Mouse (Mus musculus): Measurements from ENCODE around the gene Rab11fip4. TPM values are rescaled to one million over a fixed set of nuclear protein-coding genes. Genes with fewer than 3 reads are reported as not detected.

The Rab11fip4 gene
- total RNA-seq, 1 experiment = 13.6 TPM

DNA sequence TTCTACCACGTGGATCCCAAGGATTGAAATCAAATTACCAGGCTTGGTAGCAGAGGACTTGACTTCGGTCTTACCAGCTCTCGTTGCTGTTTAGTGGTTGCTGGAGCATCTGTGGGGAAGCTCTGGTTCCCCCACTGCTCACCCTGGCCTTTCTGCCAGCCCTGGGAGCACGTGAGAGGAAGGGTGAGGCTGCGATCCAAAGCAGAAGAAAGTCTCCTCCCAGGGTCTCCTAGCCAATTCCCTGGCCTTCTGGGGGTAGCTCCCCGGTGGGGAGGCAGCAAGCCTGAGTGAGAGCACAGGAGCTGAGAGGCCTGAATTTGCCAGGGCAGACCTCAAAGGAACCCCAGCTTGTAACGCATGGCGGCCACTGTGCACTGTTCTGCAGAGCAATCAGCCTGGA lies 124.3 kb downstream of the Rab11fip4 start:
- peaks cover 0 to 23% of the 10 kb centered on the region in 2 experiments; a peak in 2 of 4 replicates for H3K4me1 ChIP-seq (ENCODE audit: control insufficient read depth in 2 of 2, insufficient read depth in 2 of 2, low read length in 2 of 2, poor library complexity in 1 of 2)
- no peak overlapping the region for H3K27ac ChIP-seq (ENCODE audit: insufficient read depth, low read depth, low read length, poor library complexity, severe bottlenecking)
- no peaks in the 10 kb centered on the region for H3K9me3 ChIP-seq (ENCODE audit: control insufficient read depth, insufficient read depth, low read depth, low read length)
- in situ Hi-C loops (cut with MboI; ENCODE audit: low sequenced_read_pairs in 2 of 2, unreplicated experiment in 2 of 2) = loop anchor here in 1 of 2 experiments (25.0 kb wide), 1 partner anchor 197 kb away; no protein-coding TSS in a partner anchor
- no peak overlapping the region for H3K9ac ChIP-seq (ENCODE audit: insufficient read depth, low read depth, low read length, poor library complexity, severe bottlenecking)
- DNase-seq (ENCODE audit: low read depth, low spot score) = no peak
- TF ChIP-seq HCFC1 (IDR thresholded peaks at IDR 0.05; ENCODE audit: borderline replicate concordance, insufficient read depth, low read length) (no peak), MAFK (IDR thresholded peaks at IDR 0.05; ENCODE audit: insufficient read depth, low read depth, low read length) (no peak), ZNF384 (IDR thresholded peaks at IDR 0.05; ENCODE audit: low read depth, low read length) (no peak), CHD2 (IDR thresholded peaks at IDR 0.05; ENCODE audit: low read depth, low read length) (no peak), ZC3H11A (IDR thresholded peaks at IDR 0.05; ENCODE audit: borderline replicate concordance, low read depth, low read length) (no peak)
- no peaks in the 10 kb centered on the region for H3K36me3 ChIP-seq (ENCODE audit: control insufficient read depth, insufficient read depth, low read length, poor library complexity, severe bottlenecking)
- H3K4me3 ChIP-seq (ENCODE audit: insufficient read depth in 1 of 2, low read depth in 1 of 2, low read length in 2 of 2, poor library complexity in 1 of 2, severe bottlenecking in 1 of 2) = no peak overlapping the region

DNA sequence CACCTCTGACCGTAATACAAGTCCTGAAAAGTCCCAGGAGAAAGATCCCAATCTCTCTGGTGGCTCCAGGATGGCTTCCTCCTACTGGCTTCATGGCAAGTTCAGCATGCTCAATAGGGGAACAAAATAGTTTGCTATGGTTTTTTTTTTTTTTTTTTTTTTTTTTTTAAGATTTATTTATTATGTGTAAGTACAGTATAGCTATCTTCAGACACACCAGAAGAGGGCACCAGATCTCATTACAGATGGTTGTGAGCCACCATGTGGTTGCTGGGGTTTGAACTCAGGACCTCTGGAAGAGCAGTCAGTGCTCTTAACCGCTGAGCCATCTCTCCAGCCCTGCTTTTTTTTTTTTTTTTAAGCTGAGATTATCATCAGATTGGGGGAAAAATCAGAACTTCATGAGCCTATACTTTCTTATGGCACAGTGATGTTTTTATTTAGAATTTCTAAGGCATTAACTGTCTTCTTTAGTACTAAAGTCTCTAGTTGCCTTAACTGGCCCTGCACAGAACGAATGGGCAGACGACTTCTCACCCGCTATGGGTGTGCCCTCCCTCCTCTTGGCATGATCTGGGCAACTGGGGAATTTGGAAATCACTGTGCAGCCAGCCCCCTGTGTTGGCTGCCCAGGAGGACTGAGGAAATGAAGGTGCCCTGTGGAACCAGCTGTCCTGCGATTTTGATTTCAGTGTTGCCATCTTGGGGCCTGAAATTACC lies 124.9 kb downstream of the Rab11fip4 start:
- Histone ChIP-seq H3K4me3 (ENCODE audit: insufficient read depth in 1 of 2, low read depth in 1 of 2, low read length in 2 of 2, poor library complexity in 1 of 2, severe bottlenecking in 1 of 2) (no peak overlapping the region), H3K36me3 (ENCODE audit: control insufficient read depth, insufficient read depth, low read length, poor library complexity, severe bottlenecking) (no peaks in the 10 kb centered on the region), H3K9ac (ENCODE audit: insufficient read depth, low read depth, low read length, poor library complexity, severe bottlenecking) (no peak overlapping the region), H3K4me1 (ENCODE audit: control insufficient read depth in 2 of 2, insufficient read depth in 2 of 2, low read length in 2 of 2, poor library complexity in 1 of 2) (peaks cover 0 to 23% of the 10 kb centered on the region in 2 experiments; a peak in 2 of 4 replicates), H3K9me3 (ENCODE audit: control insufficient read depth, insufficient read depth, low read depth, low read length) (no peaks in the 10 kb centered on the region), H3K27ac (ENCODE audit: insufficient read depth, low read depth, low read length, poor library complexity, severe bottlenecking) (no peak overlapping the region)
- DNase-seq (ENCODE audit: low read depth, low spot score) = no peak
- no peak for TF ChIP-seq ZC3H11A (IDR thresholded peaks at IDR 0.05; ENCODE audit: borderline replicate concordance, low read depth, low read length)
- no peak for TF ChIP-seq MAFK (IDR thresholded peaks at IDR 0.05; ENCODE audit: insufficient read depth, low read depth, low read length)
- peak; percentile 60 for TF ChIP-seq ZNF384 (IDR thresholded peaks at IDR 0.05; ENCODE audit: low read depth, low read length)
- in situ Hi-C loops (cut with MboI; ENCODE audit: low sequenced_read_pairs in 2 of 2, unreplicated experiment in 2 of 2) = loop anchor here in 1 of 2 experiments (25.0 kb wide), 1 partner anchor 196 kb away; no protein-coding TSS in a partner anchor

- H3K27ac ChIP-seq (ENCODE audit: insufficient read depth, low read depth, low read length, poor library complexity, severe bottlenecking) = no peak overlapping the region
- H3K4me3 ChIP-seq (ENCODE audit: insufficient read depth in 1 of 2, low read depth in 1 of 2, low read length in 2 of 2, poor library complexity in 1 of 2, severe bottlenecking in 1 of 2) = no peak overlapping the region
- peaks cover 0 to 23% of the 10 kb centered on the region in 2 experiments; a peak in 2 of 4 replicates for H3K4me1 ChIP-seq (ENCODE audit: control insufficient read depth in 2 of 2, insufficient read depth in 2 of 2, low read length in 2 of 2, poor library complexity in 1 of 2)
- TF ChIP-seq CHD2 (IDR thresholded peaks at IDR 0.05; ENCODE audit: low read depth, low read length) = no peak
- no peak for TF ChIP-seq MAFK (IDR thresholded peaks at IDR 0.05; ENCODE audit: insufficient read depth, low read depth, low read length)
- no peak for TF ChIP-seq ZC3H11A (IDR thresholded peaks at IDR 0.05; ENCODE audit: borderline replicate concordance, low read depth, low read length)
- TF ChIP-seq HCFC1 (IDR thresholded peaks at IDR 0.05; ENCODE audit: borderline replicate concordance, insufficient read depth, low read length) = no peak
- no peak for TF ChIP-seq ZNF384 (IDR thresholded peaks at IDR 0.05; ENCODE audit: low read depth, low read length)
- no peak for DNase-seq (ENCODE audit: low read depth, low spot score)
- H3K9me3 ChIP-seq (ENCODE audit: control insufficient read depth, insufficient read depth, low read depth, low read length) = no peaks in the 10 kb centered on the region
- in situ Hi-C loops (cut with MboI; ENCODE audit: low sequenced_read_pairs in 2 of 2, unreplicated experiment in 2 of 2) = loop anchor here in 1 of 2 experiments (25.0 kb wide), 1 partner anchor 196 kb away; no protein-coding TSS in a partner anchor
- no peak overlapping the region for H3K9ac ChIP-seq (ENCODE audit: insufficient read depth, low read depth, low read length, poor library complexity, severe bottlenecking)
- no peaks in the 10 kb centered on the region for H3K36me3 ChIP-seq (ENCODE audit: control insufficient read depth, insufficient read depth, low read length, poor library complexity, severe bottlenecking)
Measured at GRCm38 (mm10) chr11:79716453-79716749, 125.4 kb downstream of the Rab11fip4 start.

DNA sequence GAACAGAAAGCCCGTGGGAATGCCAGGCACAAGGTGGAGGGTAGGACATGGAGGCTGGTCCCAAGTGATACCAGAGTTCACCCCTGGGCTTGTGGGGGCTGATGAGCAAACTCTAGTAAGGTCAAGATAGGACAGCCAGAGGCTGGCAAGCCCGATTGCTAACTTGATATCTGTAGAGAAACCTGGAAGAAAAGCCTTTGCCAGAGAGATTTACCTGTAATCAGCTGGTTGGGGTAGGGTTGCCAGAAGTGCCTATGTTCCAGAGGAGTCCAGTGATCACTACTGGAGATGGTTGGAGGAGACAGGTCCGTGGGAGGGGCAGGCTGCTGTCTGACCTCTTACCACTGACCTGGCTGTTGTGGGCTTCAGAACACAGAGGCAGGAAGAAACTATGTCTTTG lies 126.3 kb downstream of the Rab11fip4 start:
- Histone ChIP-seq H3K9me3 (ENCODE audit: control insufficient read depth, insufficient read depth, low read depth, low read length) (no peaks in the 10 kb centered on the region), H3K4me1 (ENCODE audit: control insufficient read depth in 2 of 2, insufficient read depth in 2 of 2, low read length in 2 of 2, poor library complexity in 1 of 2) (peaks cover 0 to 23% of the 10 kb centered on the region in 2 experiments; a peak in 2 of 4 replicates), H3K4me3 (ENCODE audit: insufficient read depth in 1 of 2, low read depth in 1 of 2, low read length in 2 of 2, poor library complexity in 1 of 2, severe bottlenecking in 1 of 2) (no peak overlapping the region), H3K9ac (ENCODE audit: insufficient read depth, low read depth, low read length, poor library complexity, severe bottlenecking) (no peak overlapping the region), H3K36me3 (ENCODE audit: control insufficient read depth, insufficient read depth, low read length, poor library complexity, severe bottlenecking) (no peaks in the 10 kb centered on the region), H3K27ac (ENCODE audit: insufficient read depth, low read depth, low read length, poor library complexity, severe bottlenecking) (no peak overlapping the region)
- DNase-seq (ENCODE audit: low read depth, low spot score) = no peak
- in situ Hi-C loops (cut with MboI; ENCODE audit: low sequenced_read_pairs in 2 of 2, unreplicated experiment in 2 of 2) = loop anchor here in 1 of 2 experiments (25.0 kb wide), 1 partner anchor 195 kb away; no protein-coding TSS in a partner anchor
- TF ChIP-seq HCFC1 (IDR thresholded peaks at IDR 0.05; ENCODE audit: borderline replicate concordance, insufficient read depth, low read length) (no peak), MAFK (IDR thresholded peaks at IDR 0.05; ENCODE audit: insufficient read depth, low read depth, low read length) (no peak), ZNF384 (IDR thresholded peaks at IDR 0.05; ENCODE audit: low read depth, low read length) (no peak), ZC3H11A (IDR thresholded peaks at IDR 0.05; ENCODE audit: borderline replicate concordance, low read depth, low read length) (no peak)

Measured in ES-E14 (cell line).